Mouse (Mus musculus): ENCODE measurements around the gene Atg14. TPM values are rescaled to one million over a fixed set of nuclear protein-coding genes. Genes with fewer than 3 reads are reported as not detected.

Gene Atg14
- polyA plus RNA-seq, 1 experiment = 0.28 TPM

DNA sequence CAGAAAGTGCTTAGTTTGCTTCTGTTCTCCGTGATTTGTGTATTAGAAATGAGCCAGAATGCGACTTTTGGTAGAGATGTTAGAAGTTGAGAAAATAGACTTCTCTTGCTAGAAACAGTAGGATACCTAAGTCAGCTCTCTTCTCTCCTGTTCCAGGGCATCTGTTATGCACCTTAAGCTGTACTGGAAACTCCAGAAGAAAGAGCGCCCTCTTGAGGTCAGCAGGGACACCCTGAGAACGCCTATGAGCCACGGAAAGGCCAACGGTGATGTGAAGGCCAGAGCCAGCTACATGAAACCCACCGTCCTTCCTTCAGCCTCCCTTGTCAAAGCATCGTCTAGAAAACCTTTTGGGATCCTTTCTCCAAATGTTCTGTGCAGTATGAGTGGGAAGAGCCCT lies 41.4 kb downstream of the Atg14 start:
- TF ChIP-seq FLI1 (IDR thresholded peaks at IDR 0.05; ENCODE audit: low read length) (no peak), GATA1 (IDR thresholded peaks at IDR 0.05; ENCODE audit: borderline replicate concordance, low read length) (no peak)
- no peaks in the 10 kb centered on the region for H3K9me3 ChIP-seq
- peaks cover 20% of the 10 kb centered on the region for H3K4me1 ChIP-seq
- H3K27me3 ChIP-seq (replicated peaks) = no peaks in the 10 kb centered on the region
- H3K4me3 ChIP-seq (replicated peaks) = no peak overlapping the region
- H3K36me3 ChIP-seq (replicated peaks; ENCODE audit: low read length) = peaks cover 23% of the 10 kb centered on the region

DNA sequence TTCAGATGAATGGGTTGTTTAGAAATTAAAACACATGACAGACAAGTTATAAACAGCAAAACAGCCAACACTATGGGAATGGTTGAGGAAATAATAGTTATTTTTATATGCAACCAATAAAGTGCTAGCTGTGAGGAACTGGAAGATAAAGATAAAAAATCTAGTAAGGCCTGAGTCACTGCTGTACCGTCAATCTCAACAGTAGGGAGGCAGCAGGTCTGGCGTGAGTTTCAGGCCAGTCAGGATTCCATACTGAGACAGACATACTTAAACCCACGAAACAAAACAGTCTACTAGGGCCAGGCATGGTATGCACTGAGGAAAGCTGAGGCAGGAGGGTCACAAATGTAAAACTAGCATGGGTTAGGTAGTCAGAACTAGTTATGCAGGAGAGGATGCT lies 42.2 kb downstream of the Atg14 start:
- H3K9me3 ChIP-seq = no peaks in the 10 kb centered on the region
- H3K4me3 ChIP-seq (replicated peaks) = no peak overlapping the region
- no peaks in the 10 kb centered on the region for H3K27me3 ChIP-seq (replicated peaks)
- H3K4me1 ChIP-seq = peaks cover 13% of the 10 kb centered on the region
- TF ChIP-seq FLI1 (IDR thresholded peaks at IDR 0.05; ENCODE audit: low read length) = no peak
- no peak for TF ChIP-seq GATA1 (IDR thresholded peaks at IDR 0.05; ENCODE audit: borderline replicate concordance, low read length)
- H3K36me3 ChIP-seq (replicated peaks; ENCODE audit: low read length) = peaks cover 23% of the 10 kb centered on the region

DNA sequence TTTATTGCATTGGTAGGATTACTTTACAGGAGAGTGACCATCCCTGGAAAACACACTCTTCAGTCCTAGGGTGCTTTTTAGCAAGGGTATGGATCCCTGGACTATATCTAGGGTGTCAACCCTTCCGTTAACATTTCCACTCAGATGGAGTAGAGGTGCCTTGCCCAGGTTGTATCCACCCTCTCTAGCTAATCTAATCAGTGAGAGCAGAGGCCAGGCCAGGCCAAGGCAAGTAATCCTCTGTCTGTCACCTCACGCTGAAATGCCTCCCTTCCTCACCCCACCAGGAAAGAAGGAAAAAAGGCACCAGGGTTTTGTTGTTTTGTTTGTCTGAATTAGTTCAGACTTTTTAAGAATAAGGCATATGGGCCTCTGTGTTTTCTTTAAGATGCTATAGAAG lies 42.6 kb downstream of the Atg14 start:
- TF ChIP-seq GATA1 (IDR thresholded peaks at IDR 0.05; ENCODE audit: borderline replicate concordance, low read length) = no peak
- TF ChIP-seq FLI1 (IDR thresholded peaks at IDR 0.05; ENCODE audit: low read length) = no peak
- H3K9me3 ChIP-seq = no peaks in the 10 kb centered on the region
- no peaks in the 10 kb centered on the region for H3K27me3 ChIP-seq (replicated peaks)
- H3K36me3 ChIP-seq (replicated peaks; ENCODE audit: low read length) = peaks cover 23% of the 10 kb centered on the region
- peaks cover 8% of the 10 kb centered on the region for H3K4me1 ChIP-seq
- H3K4me3 ChIP-seq (replicated peaks) = no peak overlapping the region

DNA sequence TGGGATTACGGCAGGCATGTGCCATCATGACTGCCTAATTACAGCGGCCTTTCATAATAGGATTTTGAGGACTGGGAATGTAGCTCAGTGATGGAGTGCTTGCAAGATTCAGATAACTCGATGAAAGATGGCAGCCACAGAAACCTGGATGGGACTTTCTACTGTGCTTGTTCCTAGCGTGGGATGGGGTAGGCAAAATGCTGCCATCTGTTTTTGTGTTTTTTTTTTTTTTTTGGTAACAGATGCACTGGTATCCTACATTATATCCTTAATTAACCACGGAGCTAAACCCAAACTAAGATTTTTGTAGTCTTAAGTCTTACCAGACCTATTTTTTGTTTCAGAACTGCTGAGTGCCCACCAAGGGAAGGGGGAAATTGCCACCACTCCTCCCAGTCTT lies 44.6 kb downstream of the Atg14 start:
- Histone ChIP-seq H3K27me3 (replicated peaks) (no peaks in the 10 kb centered on the region), H3K4me1 (peaks cover 17% of the 10 kb centered on the region), H3K9me3 (no peaks in the 10 kb centered on the region), H3K4me3 (replicated peaks) (no peak overlapping the region), H3K36me3 (replicated peaks; ENCODE audit: low read length) (peaks cover 20% of the 10 kb centered on the region)
- TF ChIP-seq GATA1 (IDR thresholded peaks at IDR 0.05; ENCODE audit: borderline replicate concordance, low read length) = no peak
- TF ChIP-seq FLI1 (IDR thresholded peaks at IDR 0.05; ENCODE audit: low read length) = no peak

DNA sequence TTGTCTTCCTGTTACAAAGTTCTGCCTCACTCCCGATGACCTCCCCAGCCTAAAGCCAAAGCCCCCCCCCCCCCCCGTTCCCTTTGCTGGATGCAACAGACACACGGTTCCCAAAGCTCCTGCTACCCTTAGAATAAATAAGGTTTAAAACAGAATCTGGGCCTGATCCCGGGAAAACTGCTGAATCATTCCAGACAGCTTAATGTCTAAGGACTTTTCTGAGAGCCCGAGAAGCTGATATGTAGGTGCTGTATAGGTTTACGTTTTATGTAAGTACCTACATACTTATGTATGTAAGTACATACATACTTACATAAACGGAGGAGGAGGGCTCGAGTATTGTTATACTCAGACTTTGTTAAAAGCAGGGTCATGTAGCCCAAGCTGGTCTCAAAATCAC lies 45.1 kb downstream of the Atg14 start:
- no peaks in the 10 kb centered on the region for H3K9me3 ChIP-seq
- TF ChIP-seq GATA1 (IDR thresholded peaks at IDR 0.05; ENCODE audit: borderline replicate concordance, low read length) (no peak), FLI1 (IDR thresholded peaks at IDR 0.05; ENCODE audit: low read length) (no peak)
- H3K4me1 ChIP-seq = peaks cover 17% of the 10 kb centered on the region
- no peak overlapping the region for H3K4me3 ChIP-seq (replicated peaks)
- H3K36me3 ChIP-seq (replicated peaks; ENCODE audit: low read length) = peaks cover 20% of the 10 kb centered on the region
- no peaks in the 10 kb centered on the region for H3K27me3 ChIP-seq (replicated peaks)

DNA sequence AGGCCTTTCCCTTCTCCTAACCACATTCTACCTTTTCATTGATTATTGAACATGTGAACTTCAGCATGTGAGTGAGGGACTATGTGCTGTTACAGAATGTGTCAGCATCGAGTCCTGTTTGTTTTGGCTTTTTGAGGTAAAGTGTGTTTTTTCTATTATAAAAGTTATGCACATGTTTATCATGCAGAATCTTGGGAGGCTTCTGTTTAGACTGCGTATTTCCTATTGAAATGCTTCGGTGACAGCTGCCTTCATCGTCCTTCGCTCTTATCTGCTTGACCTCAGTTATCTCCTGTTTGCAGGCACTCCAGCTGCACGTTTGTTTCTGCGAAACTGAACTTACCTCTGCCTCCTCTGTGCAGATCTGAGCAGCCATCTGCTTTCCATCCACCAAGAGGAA lies 48.1 kb downstream of the Atg14 start:
- Histone ChIP-seq H3K9me3 (no peaks in the 10 kb centered on the region), H3K4me1 (peaks cover 22% of the 10 kb centered on the region), H3K36me3 (replicated peaks; ENCODE audit: low read length) (peaks cover 9% of the 10 kb centered on the region), H3K27me3 (replicated peaks) (no peaks in the 10 kb centered on the region), H3K4me3 (replicated peaks) (no peak overlapping the region)
- TF ChIP-seq GATA1 (IDR thresholded peaks at IDR 0.05; ENCODE audit: borderline replicate concordance, low read length) (no peak), FLI1 (IDR thresholded peaks at IDR 0.05; ENCODE audit: low read length) (no peak)

DNA sequence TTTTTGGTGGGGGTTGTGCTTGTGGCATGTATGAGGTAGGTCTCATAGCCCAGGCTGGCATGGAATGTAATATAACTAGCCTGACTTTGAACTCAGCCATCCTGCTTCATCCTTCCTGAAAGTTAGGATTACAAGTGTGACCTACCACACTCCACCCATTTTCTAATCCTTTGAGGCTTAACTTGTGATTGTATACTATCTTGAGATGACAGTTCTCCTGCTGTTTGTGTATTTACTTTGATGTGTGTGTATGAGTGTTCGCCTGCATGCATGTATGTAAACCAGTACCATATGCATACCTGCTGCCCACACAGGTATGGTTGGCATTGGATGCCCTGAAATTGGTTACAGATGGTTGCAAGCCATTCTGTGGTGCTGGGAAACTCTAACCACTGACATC lies 48.8 kb downstream of the Atg14 start:
- TF ChIP-seq GATA1 (IDR thresholded peaks at IDR 0.05; ENCODE audit: borderline replicate concordance, low read length) = no peak
- TF ChIP-seq FLI1 (IDR thresholded peaks at IDR 0.05; ENCODE audit: low read length) = no peak
- Histone ChIP-seq H3K27me3 (replicated peaks) (no peaks in the 10 kb centered on the region), H3K9me3 (no peaks in the 10 kb centered on the region), H3K4me3 (replicated peaks) (no peak overlapping the region), H3K36me3 (replicated peaks; ENCODE audit: low read length) (peaks cover 5% of the 10 kb centered on the region), H3K4me1 (peaks cover 23% of the 10 kb centered on the region)

DNA sequence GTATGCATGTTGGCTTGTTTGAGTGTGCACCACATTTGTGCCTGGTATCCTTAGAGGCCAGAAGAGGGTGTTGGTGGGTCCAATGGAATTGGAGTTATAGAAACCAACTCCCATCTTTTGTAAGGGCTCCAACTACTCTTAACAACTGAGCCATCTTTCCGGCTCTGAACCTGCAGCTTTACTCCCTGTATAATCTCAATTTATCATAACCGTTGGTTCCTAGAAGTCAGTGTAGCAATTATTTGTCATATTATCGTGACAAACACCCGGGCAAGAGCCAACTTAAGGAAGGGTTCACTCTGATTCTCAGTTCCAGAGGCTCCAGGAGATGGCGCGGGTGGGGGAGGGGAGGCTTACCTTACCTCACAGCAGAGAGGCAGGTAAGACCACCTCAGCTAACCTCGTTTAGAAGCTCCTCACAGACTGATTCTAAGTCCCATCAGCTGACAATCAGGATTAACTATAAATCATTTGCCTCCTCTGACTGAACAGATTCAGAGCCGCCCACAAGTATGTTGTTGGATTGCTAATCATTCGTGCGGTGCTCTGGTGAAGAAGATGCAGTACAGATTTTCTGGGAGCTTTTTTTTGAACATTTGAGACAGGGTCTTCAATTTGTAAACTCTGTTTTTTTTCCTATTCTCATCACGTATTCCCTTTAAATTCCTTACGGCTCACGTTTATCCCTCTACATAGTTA lies 49.5 kb downstream of the Atg14 start:
- no peak for TF ChIP-seq FLI1 (IDR thresholded peaks at IDR 0.05; ENCODE audit: low read length)
- TF ChIP-seq GATA1 (IDR thresholded peaks at IDR 0.05; ENCODE audit: borderline replicate concordance, low read length) = no peak
- no peaks in the 10 kb centered on the region for H3K9me3 ChIP-seq
- peaks cover 6% of the 10 kb centered on the region for H3K36me3 ChIP-seq (replicated peaks; ENCODE audit: low read length)
- no peaks in the 10 kb centered on the region for H3K27me3 ChIP-seq (replicated peaks)
- no peak overlapping the region for H3K4me3 ChIP-seq (replicated peaks)
- H3K4me1 ChIP-seq = peaks cover 26% of the 10 kb centered on the region

DNA sequence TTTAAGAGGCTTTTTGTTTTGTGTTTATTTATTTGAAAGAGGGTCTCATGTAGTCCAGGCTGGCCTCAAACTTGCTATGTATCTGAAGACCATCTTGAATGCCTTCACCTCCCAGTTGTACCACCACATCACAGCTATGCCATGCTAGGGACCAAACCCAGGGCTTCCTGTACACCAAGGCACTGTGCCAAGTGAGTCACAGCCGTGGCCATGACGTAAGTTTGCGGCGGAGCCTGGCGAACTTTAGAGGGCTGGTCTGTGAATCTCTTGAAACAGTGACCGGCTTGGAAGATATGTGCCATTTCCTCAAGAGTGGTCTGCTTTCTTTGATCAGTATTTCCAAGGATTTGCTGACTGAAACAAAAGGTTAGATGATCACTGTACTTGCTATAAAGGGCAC lies 51.8 kb downstream of the Atg14 start:
- TF ChIP-seq FLI1 (IDR thresholded peaks at IDR 0.05; ENCODE audit: low read length) (no peak), GATA1 (IDR thresholded peaks at IDR 0.05; ENCODE audit: borderline replicate concordance, low read length) (no peak)

DNA sequence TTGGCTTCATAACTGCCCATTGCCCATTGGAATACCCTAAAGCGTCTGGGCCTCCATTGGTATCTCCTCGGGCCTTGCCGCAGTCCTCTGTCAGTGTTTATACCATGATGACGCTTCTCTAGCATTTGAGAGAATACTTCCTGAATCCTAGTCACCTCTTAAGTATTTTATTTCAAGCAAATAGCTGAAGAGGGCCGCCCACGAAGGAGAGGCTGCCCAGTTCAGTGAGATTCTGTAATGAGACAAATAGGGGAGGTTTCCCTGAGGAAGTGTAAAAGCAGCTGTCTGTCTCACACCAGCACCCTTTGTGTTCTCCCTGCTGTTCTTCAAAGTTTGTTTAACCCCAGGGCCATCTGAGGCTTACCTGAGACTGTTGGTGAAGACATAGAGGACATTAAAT lies 53.7 kb downstream of the Atg14 start:
- H3K9me3 ChIP-seq = no peaks in the 10 kb centered on the region
- peaks cover 6% of the 10 kb centered on the region for H3K36me3 ChIP-seq (replicated peaks; ENCODE audit: low read length)
- no peak overlapping the region for H3K4me3 ChIP-seq (replicated peaks)
- H3K4me1 ChIP-seq = peaks cover 37% of the 10 kb centered on the region
- TF ChIP-seq FLI1 (IDR thresholded peaks at IDR 0.05; ENCODE audit: low read length) (no peak), GATA1 (IDR thresholded peaks at IDR 0.05; ENCODE audit: borderline replicate concordance, low read length) (no peak)
- no peaks in the 10 kb centered on the region for H3K27me3 ChIP-seq (replicated peaks)

More for the DNA sequence above, 51.8 kb downstream of the Atg14 start:
- Histone ChIP-seq H3K9me3 (no peaks in the 10 kb centered on the region), H3K27me3 (replicated peaks) (no peaks in the 10 kb centered on the region), H3K4me1 (peaks cover 39% of the 10 kb centered on the region), H3K4me3 (replicated peaks) (no peak overlapping the region), H3K36me3 (replicated peaks; ENCODE audit: low read length) (peaks cover 6% of the 10 kb centered on the region)

All from megakaryocyte, embryonic 14.5 days (primary cell).